Mouse (Mus musculus) ovary, postnatal 36 days (tissue): ENCODE data around the gene Cenpi.
A peak's percentile ranks its signal among the peaks of the same experiment; 100 is the strongest.

Experiments used
- DNase-seq: peaks from one replicate; pipeline ENCODE4 v3.0.0; 2022; ENCODE audit warnings: low spot score, mixed read lengths

The Cenpi gene

DNA sequence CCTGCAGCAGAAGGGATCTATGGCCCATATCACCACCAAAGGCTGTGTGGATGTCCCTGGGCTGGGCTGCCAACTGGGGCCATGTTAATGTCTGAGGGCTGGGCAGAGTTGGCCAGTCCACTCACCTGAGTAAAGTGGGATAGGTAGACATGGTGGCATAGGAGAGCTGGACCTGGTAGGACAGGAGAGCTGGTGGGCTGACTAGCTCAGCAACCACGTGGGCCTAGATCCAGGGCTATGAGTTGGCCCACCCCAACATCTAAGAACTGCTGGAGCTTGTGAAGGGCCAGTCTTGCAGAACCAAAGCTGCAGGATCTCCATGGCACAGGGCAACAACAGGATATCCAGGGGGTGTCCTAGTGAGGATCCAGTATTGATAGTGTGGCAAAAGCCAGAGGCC, 57.5 kb downstream of the Cenpi start:
- DNase-seq = no peak

DNA sequence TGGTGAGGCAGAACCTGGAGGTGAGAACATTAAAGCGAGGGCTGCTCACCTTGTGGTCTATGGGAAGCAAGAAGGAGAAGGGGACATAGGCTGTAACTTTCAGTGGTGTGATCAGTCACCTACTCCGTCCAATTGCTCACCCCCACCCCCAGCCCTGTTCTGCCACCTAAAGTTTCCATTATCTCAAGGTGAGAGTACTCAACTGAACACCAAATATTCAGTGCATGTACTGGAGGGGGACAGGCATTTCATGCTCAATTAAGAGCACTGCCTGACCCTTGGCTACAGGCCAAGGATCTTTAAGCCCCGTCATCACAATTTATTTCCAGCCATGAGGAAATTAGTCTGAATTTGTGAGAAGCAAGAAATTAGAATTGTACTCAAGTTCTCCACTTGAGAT, 58.7 kb downstream of the Cenpi start:
- DNase-seq = no peak

DNA sequence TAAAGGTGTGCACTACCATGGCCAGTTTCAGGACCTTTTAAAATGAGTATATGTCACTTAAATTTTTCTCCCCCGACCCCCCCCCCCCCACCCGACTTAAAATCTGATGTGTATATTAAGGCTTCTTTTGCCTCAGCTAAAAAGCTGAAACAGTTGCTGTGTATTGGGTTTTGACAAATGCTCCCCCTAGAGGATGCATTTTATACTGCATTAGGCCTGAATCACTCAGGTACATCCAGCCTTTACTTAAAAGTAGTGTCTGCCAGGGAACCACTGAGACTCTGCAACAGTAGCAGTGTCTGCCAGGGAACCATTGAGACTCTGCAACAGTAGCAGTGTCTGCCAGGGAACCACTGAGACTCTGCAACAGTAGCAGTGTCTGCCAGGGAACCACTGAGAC, 63.4 kb downstream of the Cenpi start:
- no peak for DNase-seq

DNA sequence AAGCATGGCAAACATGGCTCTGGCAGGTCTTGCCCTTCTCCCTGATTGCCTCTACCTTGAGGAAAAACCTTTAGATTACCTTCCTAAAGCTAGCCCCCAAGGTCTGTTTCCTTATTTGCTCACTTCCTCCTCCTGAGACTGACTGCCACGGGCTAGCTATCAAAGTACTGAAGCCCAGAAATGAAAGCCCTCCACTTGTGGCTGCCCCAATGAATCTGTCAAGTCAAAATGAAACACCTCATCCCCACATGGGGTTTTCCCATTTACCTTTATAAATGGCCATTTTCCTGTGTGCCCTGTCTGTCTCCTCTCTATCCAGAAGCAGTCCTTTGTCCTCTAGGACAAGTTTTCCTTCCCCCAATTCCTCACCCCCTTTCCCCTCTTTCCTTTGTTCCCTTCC, 66.3 kb downstream of the Cenpi start:
- no peak for DNase-seq

DNA sequence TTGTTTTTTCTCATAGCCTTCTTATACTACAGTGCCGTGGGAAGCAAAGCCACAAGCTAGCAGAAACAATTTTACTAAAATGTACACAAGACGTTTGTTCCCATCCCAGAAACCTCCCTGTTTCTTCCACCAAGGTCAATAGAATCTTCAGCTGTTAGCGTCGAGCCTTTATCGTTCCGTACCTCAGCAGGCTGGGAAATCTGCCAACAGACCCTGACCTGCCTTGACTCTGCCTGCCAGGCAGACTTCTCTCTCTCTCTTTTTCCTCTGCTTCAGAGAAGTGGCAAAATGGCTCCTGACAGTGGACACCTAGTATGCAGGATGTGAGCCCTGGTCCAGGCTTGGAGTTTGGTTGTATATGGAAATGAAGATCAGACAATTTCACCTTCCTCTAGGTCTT, 77.0 kb downstream of the Cenpi start:
- no peak for DNase-seq

DNA sequence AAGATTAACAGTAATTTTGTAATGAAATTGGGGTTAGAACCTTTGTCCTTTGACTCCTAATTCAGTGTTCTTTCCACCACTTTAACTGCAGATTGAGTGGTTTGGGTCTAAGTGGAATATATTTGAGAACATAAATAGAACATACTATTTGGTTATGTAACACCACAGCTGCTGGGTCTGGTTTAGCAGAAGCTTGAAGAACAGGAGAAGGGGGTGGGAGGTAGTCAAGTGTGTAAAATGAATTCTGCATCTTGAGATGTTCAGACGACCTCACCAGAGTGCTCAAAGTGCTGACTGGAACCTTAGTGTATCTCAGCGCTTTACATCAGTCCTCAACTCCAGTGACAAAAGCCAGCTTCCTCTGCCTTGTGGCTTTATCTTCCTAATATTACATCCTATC, 91.1 kb downstream of the Cenpi start:
- no peak for DNase-seq

DNA sequence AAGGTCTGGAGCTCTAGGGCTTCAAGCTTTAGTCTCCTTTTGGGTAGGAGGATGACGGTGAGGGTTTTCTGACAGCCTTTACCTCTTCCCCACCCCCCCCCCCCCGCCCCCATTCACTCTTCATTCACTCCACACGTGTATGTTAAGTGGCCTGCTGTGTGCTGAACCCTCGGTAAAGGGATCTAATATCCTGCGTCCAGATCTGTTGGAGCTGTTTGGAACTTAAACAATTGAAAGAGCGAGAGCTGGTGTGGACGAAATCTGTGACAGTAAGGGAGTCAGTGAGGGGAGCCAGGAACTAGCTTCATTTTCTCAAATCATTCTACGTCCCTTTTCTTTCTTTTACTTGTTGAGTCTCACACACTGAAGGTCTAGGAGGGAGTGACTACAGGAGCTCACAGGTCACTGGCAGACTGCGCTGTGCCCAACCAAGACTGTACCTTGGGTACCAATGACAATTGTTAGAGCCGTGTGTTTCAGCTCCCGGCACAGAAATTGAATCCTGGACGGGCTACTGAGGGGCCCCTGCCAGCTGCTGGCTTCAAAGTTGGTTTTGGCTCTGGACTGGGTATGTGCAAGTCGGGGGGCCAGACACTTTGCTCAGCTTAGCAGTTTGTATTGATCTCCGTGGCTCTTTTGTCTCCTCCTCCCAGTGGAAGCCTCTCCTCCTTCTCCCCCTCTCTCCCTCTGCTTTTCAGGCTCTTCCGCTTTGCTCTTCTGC, 96.1 kb downstream of the Cenpi start, which contains the start of gene Drp2:
TSS of gene Drp2 (plus strand) at position 689 of the 721 bp plus-strand sequence.
- DNase-seq = no peak

DNA sequence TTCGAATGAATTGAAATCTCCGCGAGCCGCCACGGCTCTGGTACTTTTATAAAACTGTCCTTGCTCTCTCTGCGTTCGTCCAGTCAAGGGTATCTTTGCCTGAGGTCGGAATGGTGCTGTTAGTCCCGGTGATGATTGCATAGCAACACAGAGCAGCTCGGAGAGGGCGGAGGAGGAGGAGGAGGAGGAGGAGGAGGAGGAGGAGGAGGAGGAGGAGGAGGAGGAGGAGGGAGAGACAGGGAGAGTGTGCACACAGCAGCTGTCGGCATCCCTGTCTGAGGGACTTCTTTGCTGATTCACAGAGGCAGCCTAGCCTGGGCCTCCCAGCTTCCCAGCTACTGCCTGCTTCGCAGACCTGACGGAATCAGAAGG, 96.7 kb downstream of the Cenpi start:
- DNase-seq = peak; percentile 7

DNA sequence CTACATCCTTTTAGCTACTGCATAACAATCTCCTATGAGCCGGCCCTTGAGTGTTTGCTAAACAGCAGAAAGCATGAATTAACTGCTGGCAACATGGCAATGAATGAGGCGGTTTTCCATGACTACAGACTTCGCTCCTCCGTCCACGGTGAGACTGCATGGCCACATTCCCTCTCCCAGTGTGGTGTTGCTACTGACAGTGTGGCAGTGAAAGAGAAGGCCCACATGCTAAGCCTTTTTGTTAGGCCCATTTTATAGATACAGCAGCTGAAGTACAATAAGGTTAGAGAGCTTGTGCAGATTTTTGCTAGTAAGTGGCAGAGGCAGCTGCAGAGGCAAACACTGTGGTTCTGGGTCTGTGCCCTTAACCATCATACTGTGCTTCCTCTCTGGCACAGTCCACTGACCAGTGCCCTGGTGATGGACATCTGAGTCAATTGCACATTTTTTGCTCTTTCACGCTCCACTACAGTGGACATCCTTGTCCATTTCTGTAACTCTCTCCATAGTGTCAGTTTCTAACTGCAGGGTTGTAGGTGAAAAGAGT, 101.5 kb downstream of the Cenpi start:
- DNase-seq = no peak

DNA sequence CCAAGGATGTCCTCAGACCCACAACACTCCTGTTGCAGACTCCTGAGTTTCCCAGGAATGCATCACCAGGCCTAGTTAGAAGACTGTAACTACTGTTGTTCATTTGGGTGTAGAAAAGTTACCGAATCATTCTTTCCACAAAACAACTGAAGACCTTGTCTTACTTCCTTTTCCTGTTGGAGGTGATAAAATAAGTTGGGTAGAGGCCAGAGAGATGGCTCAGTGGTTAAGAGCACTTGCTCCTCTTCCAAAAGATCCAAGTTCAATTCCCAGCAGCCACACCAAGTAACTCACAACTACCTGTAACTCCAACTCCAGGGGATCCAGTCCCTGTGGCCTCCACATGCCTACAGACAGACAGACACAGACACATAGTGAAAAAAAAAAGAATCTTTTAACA, 104.2 kb downstream of the Cenpi start:
- DNase-seq = no peak
